Mouse (Mus musculus) forebrain, embryonic 12.5 days (tissue): Measurements from ENCODE around the gene Pfn2. TPM values are rescaled to one million over a fixed set of nuclear protein-coding genes. Genes with fewer than 3 reads are reported as not detected.
"Not testable (repeated sequence)": the region's sequence is repeated elsewhere in the genome, so short reads cannot be mapped to it uniquely, and the experiment has no call there.

Experiments used
- ATAC-seq: fragments of 200-750 bp; cut with Nextera tagmentation; 2 replicates; pipeline ENCODE4 v1.8.0; 2017; ENCODE audit warnings: moderate TSS enrichment; ENCODE audit not compliant: low FRiP score
- H3K27ac ChIP-seq: fragments of 300-500 bp; sonication (generic); 2 replicates; pipeline ENCODE4 v1.5.1; 2016; ENCODE audit warnings: mild to moderate bottlenecking
- H3K27me3 ChIP-seq: fragments of 300-500 bp; sonication (generic); 2 replicates; pipeline ENCODE4 v1.6.1; 2016; ENCODE audit warnings: mild to moderate bottlenecking
- H3K36me3 ChIP-seq: fragments of 300-500 bp; sonication (generic); replicated peaks from 2 replicates; pipeline ENCODE4 v1.6.1; 2016; ENCODE audit warnings: mild to moderate bottlenecking
- H3K4me1 ChIP-seq: fragments of 300-500 bp; sonication (generic); 2 replicates; pipeline ENCODE4 v1.6.1; 2016
- H3K4me2 ChIP-seq: fragments of 300-500 bp; sonication (generic); 2 replicates; pipeline ENCODE4 v1.6.1; 2016; ENCODE audit warnings: mild to moderate bottlenecking, moderate library complexity
- H3K4me3 ChIP-seq: fragments of 300-500 bp; sonication (generic); replicated peaks from 2 replicates; pipeline ENCODE4 v1.5.1; 2016; ENCODE audit warnings: mild to moderate bottlenecking
- H3K9ac ChIP-seq: fragments of 300-500 bp; sonication (generic); 2 replicates; pipeline ENCODE4 v1.6.1; 2016; ENCODE audit warnings: mild to moderate bottlenecking
- H3K9me3 ChIP-seq: fragments of 300-500 bp; sonication (generic); 2 replicates; pipeline ENCODE4 v1.6.1; 2016
- WGBS: fragments of 180-500 bp; shearing (Covaris S2); methylation state at CpG from one replicate; pipeline ENCODE4 v1.1.7; 2016; 5-methylcytosine and 5-hydroxymethylcytosine counted together
- polyA plus RNA-seq: library from polyadenylated mRNA; unstranded; fragments of >200 nt; fragmentation: Nextera tagmentation; extraction: Ambion mirVana; gene quantifications from 2 replicates; pipeline ENCODE4 v1.2.1, GENCODE M21; 2016

Pfn2 gene
- polyA plus RNA-seq: 354 and 379 TPM in 2 replicates

DNA sequence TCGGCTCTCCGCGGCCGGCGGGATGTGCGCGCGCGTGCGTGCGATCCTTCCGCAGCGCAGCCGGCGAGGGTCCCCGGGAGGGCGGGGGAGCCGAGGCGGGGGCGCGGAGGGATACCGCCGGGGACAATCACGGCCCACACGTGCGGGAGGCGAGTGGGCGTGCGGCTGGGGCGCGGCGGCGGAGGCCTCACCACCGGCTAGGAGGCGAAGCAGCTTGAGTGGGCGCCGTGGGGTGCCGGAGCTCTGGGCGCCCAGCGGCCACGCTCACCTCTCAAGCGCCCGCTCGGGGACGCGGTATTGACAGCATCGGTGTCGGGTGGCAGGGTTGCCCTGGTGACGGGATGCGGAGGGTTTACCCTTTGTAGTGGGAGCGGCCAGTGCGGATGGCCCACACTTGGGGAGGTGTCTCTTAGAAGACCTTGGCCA lies at the start of gene Pfn2:
Pfn2 (minus strand) TSS at position 320 of the 426 bp plus-strand sequence.
- ATAC-seq: peak; percentile 90
- Histone ChIP-seq H3K9ac (peak within 1 kb of the TSS; percentile 98), H3K27me3 (no peaks in the 10 kb centered on the region), H3K4me2 (peak within 1 kb of the TSS; percentile 65), H3K4me3 (peak within 1 kb of the TSS; percentile 94), H3K4me1 (peaks cover 16% of the 10 kb centered on the region), H3K9me3 (no peaks in the 10 kb centered on the region), H3K27ac (peak within 1 kb of the TSS; percentile 100), H3K36me3 (peaks cover 10% of the 10 kb centered on the region)
- WGBS: under 1% methylated on average over 49 of the region's 52 CpGs

GRCm38 (mm10) chr3:57882945-57883344 lies 35.1 kb upstream of the Pfn2 start:
- no peak overlapping the region for H3K9ac ChIP-seq
- no peaks in the 10 kb centered on the region for H3K36me3 ChIP-seq
- peaks cover 4% of the 10 kb centered on the region; the same call in 1 of the 2 replicates for H3K9me3 ChIP-seq
- no peaks in the 10 kb centered on the region for H3K4me1 ChIP-seq
- no peak overlapping the region for H3K4me2 ChIP-seq
- 76% methylated on average over 3 of the region's 3 CpGs for WGBS
- H3K4me3 ChIP-seq: no peak overlapping the region
- H3K27me3 ChIP-seq: no peaks in the 10 kb centered on the region
- no peak overlapping the region for H3K27ac ChIP-seq
- ATAC-seq: no peak

DNA sequence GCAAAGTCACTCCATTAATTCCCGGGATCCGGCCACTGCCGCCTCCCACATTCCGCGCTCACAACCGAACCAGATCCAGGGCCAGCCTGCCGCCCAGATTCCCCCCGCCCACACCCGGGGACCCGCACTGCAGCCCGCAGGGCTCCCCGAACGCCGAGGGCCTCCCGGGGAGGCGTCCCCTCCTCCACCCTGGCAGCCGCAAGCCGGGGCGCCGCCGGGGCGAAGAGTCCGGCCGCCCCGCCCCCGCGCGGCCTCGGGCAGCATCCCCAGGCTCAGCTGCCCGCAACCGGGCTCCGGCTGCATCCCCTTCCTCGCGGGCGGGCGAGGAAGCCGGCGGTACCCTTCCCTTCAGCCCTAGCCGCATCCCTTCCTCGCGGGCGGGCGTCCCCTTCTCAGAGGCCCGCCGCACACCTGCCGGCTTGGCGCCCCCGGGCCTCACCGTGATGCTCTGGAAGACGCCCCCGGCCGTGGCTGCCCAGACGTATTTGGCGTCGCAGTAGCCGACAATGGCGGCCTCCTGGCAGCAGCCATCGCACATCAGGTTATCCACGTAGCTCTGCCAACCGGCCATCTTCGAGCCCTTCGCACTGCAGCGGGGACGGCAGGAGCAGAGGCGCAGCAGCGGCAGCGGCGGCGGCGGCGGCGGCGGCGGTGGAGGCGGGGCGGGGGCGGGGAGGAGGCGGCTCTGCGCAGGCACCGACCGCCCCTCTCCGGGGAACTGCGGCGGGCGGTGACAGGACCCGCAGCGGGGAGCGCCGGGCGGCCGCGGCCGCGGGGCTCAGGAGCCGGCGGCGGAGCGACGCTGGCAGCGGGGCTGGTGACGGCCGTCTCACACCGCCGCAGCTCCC lies 743 bp downstream of the Pfn2 start:
- H3K36me3 ChIP-seq: peaks cover 17% of the 10 kb centered on the region
- ATAC-seq: peak; percentile 86

GRCm38 (mm10) chr3:57846662-57846911 lies 1.3 kb downstream of the Pfn2 start:
- Histone ChIP-seq H3K4me1 (peaks cover 16% of the 10 kb centered on the region), H3K27me3 (no peaks in the 10 kb centered on the region), H3K4me3 (peak overlapping the region; percentile 94), H3K4me2 (peak overlapping the region; percentile 65), H3K9me3 (no peaks in the 10 kb centered on the region), H3K9ac (peak overlapping the region; percentile 98), H3K36me3 (peaks cover 19% of the 10 kb centered on the region), H3K27ac (peak overlapping the region; percentile 100)
- ATAC-seq: no peak
- 0% methylated on average over 9 of the region's 9 CpGs for WGBS

More for the DNA sequence above, 743 bp downstream of the Pfn2 start:
- H3K27ac ChIP-seq: peak overlapping the region; percentile 100
- peaks cover 16% of the 10 kb centered on the region for H3K4me1 ChIP-seq
- H3K4me3 ChIP-seq: peak overlapping the region; percentile 94
- peak overlapping the region; percentile 98 for H3K9ac ChIP-seq
- H3K27me3 ChIP-seq: no peaks in the 10 kb centered on the region
- H3K4me2 ChIP-seq: peak overlapping the region; percentile 65
- no peaks in the 10 kb centered on the region for H3K9me3 ChIP-seq
- WGBS: under 1% methylated on average over 84 of the region's 104 CpGs

GRCm38 (mm10) chr3:57845786-57846661 lies 1.9 kb downstream of the Pfn2 start:
- peak overlapping the region; percentile 98 for H3K9ac ChIP-seq
- H3K4me3 ChIP-seq: peak overlapping the region; percentile 94
- no peak for ATAC-seq
- WGBS: 7% methylated on average over 11 of the region's 11 CpGs
- H3K4me1 ChIP-seq: peaks cover 16% of the 10 kb centered on the region
- H3K4me2 ChIP-seq: peak overlapping the region; percentile 65
- H3K27me3 ChIP-seq: no peaks in the 10 kb centered on the region
- peaks cover 22% of the 10 kb centered on the region for H3K36me3 ChIP-seq
- H3K27ac ChIP-seq: peak overlapping the region; percentile 100
- H3K9me3 ChIP-seq: no peaks in the 10 kb centered on the region

DNA sequence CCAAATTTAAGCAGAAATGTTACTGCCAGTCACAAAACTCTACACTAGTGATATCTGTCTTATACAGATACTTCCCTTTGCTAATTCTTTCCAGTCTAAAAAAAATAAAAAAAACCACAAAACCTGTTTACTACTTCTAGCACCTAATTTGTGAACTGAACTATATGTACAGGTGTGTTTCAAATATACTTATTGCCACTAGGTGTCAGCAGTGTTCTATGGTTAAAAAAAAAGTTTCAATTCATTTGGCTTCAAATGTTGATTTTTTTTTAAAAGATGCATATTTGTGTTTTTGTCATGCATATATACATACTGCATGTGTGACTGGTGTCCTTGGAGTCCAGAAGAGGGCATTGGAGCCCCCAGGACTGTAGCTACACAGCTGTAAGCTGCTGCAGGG lies 4.1 kb downstream of the Pfn2 start:
- Histone ChIP-seq H3K27ac (no peak overlapping the region), H3K9ac (no peak overlapping the region), H3K4me1 (peaks cover 16% of the 10 kb centered on the region), H3K36me3 (peaks cover 35% of the 10 kb centered on the region), H3K4me3 (no peak overlapping the region), H3K27me3 (no peaks in the 10 kb centered on the region), H3K4me2 (no peak overlapping the region), H3K9me3 (no peaks in the 10 kb centered on the region)
- ATAC-seq: no peak

GRCm38 (mm10) chr3:57836911-57837310 lies 11.0 kb downstream of the Pfn2 start:
- ATAC-seq: no peak
- no peak overlapping the region for H3K4me3 ChIP-seq
- H3K4me1 ChIP-seq: no peaks in the 10 kb centered on the region
- no peak overlapping the region for H3K4me2 ChIP-seq
- H3K9me3 ChIP-seq: no peaks in the 10 kb centered on the region
- peaks cover 29% of the 10 kb centered on the region for H3K36me3 ChIP-seq
- no peak overlapping the region for H3K9ac ChIP-seq
- no peak overlapping the region for H3K27ac ChIP-seq
- WGBS: 94% methylated on average over 4 of the region's 4 CpGs
- no peaks in the 10 kb centered on the region for H3K27me3 ChIP-seq

DNA sequence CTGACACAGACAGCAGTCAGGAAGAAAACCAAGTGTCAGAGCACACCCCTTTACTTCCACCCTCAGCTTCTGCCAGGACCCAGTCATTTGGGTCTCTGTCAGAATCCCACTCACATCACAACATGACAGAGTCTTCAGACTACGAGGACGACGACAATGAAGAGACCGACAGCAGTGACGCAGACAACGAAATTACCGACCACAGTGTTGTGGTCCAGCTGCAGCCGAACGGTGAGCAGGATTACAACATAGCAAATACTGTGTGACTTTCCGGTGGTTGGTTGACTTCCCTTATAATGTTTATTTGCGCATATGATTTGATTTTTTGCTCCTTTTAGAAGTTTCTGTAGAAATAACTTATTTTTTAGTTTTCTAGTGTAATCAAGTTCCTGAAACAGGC lies 14.3 kb downstream of the Pfn2 start:
- Histone ChIP-seq H3K27ac (no peak overlapping the region), H3K4me3 (no peak overlapping the region), H3K9me3 (no peaks in the 10 kb centered on the region), H3K4me1 (no peaks in the 10 kb centered on the region), H3K27me3 (no peaks in the 10 kb centered on the region), H3K4me2 (no peak overlapping the region), H3K36me3 (peaks cover 22% of the 10 kb centered on the region), H3K9ac (no peak overlapping the region)
- no peak for ATAC-seq
- 87% methylated on average over 11 of the region's 11 CpGs for WGBS

DNA sequence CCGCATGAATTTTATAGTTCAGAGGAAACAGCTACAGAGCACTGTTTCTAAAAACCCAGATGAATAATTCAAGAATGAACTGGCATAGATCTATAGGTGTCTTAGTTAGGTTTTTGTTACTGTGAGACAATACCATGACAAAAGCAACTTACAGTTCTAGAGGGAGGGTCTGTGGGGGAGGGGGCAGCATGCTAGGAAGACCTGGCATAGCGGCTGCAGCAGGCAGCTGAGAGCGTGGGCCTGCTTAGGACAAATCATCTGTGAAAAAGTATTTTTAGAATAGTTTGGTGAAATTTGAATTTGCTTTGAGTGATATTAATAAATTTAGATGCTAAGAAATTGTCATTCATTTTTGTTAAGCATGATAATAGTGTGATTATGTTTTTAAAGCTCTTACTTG lies 22.0 kb downstream of the Pfn2 start:
- Histone ChIP-seq H3K36me3 (peaks cover 13% of the 10 kb centered on the region; the same call in 1 of the 2 replicates), H3K4me2 (no peak overlapping the region), H3K27ac (no peak overlapping the region), H3K9me3 (no peaks in the 10 kb centered on the region), H3K4me1 (no peaks in the 10 kb centered on the region), H3K4me3 (no peak overlapping the region), H3K27me3 (no peaks in the 10 kb centered on the region), H3K9ac (no peak overlapping the region)
- 92% methylated on average over 3 of the region's 3 CpGs for WGBS
- no peak for ATAC-seq

- no peaks in the 10 kb centered on the region for H3K9me3 ChIP-seq
- no peaks in the 10 kb centered on the region for H3K36me3 ChIP-seq
- ATAC-seq: no peak
- no peaks in the 10 kb centered on the region for H3K27me3 ChIP-seq
- H3K4me3 ChIP-seq: no peak overlapping the region
- no peak overlapping the region for H3K4me2 ChIP-seq
- H3K9ac ChIP-seq: no peak overlapping the region
- H3K27ac ChIP-seq: no peak overlapping the region
- 84% methylated on average over 6 of the region's 6 CpGs for WGBS
- no peaks in the 10 kb centered on the region for H3K4me1 ChIP-seq
These were observed 32.4 kb downstream of the Pfn2 start for GRCm38 (mm10) chr3:57815447-57815846.

- 51% methylated on average over 6 of the region's 6 CpGs for WGBS
- not testable (repeated sequence) for H3K9ac ChIP-seq, H3K36me3 ChIP-seq, H3K9me3 ChIP-seq, H3K4me3 ChIP-seq, H3K4me1 ChIP-seq, H3K27ac ChIP-seq, ATAC-seq, H3K27me3 ChIP-seq, H3K4me2 ChIP-seq
These were observed 52.8 kb downstream of the Pfn2 start for GRCm38 (mm10) chr3:57795071-57795470.
